Mouse (Mus musculus): ENCODE data around the gene Tlnrd1.

DNA sequence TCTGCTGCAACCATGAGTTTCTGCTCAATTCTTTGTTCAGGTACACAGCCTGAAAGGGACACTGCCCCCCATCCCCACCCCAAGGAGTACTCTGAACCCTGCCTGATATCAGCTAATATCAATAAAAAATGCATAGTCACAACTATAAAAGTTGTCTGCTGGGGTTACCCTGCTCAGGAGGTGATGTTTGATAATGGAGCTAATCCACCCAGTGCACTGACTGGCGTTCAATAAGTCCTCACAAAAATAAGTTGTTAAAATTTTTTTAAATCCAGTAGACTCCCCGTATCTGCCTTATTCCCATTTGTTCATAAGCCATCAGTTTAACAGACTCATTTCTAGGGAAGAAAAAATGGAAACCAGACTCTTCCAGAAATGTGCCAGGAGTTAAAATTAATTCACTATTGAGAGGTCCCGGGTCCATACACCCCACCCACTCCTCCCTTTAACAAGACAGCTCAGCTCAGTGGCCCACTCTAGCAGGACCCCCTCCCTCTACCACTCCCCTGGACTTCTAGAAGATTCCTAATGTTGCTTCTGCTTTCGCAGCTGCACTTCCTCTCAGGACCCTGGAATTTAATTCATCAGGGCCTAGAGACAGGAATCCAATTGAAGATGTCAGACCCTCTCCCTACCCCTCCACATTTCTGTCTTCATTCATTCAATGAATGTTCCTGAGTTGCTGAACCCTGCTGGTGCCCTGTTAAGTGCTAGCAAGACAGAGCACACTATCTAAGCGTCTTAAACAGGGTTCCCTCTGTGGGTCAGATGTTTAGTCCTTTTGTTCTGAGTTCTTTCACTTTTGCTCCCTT, 32.3 kb downstream of the Tlnrd1 start:
- TF ChIP-seq CTCF (IDR thresholded peaks at IDR 0.05 in 2 of 3, conservative IDR thresholded peaks at IDR 0.05 in 1 of 3; ENCODE audit: control insufficient read depth in 1 of 3, insufficient read depth in 1 of 3, low read depth in 2 of 3, low read length in 3 of 3, poor library complexity in 1 of 3, severe bottlenecking in 1 of 3): no peak
- no peak for TF ChIP-seq POLR2A (IDR thresholded peaks at IDR 0.05; ENCODE audit: control insufficient read depth in 1 of 2, insufficient read depth in 1 of 2, low read depth in 1 of 2, low read length in 2 of 2, poor library complexity in 1 of 2)

All from MEL (cell line).